Mouse (Mus musculus) embryonic facial prominence, embryonic 14.5 days (tissue): ENCODE measurements around the gene Tbc1d22a. TPM values are rescaled to one million over a fixed set of nuclear protein-coding genes. Genes with fewer than 3 reads are reported as not detected.
A peak's percentile ranks its signal among the peaks of the same experiment; 100 is the strongest.
"Not testable (repeated sequence)": the region's sequence is repeated elsewhere in the genome, so short reads cannot be mapped to it uniquely, and the experiment has no call there.

ENCODE experiments used
- ATAC-seq: fragments of 200-750 bp; cut with Nextera tagmentation; 2 replicates; pipeline ENCODE4 v1.8.0; 2017; ENCODE audit warnings: low read depth, moderate number of reproducible peaks, moderate TSS enrichment
- DNase-seq: peaks from one replicate; pipeline ENCODE4 v3.0.0-alpha.2; 2015; ENCODE audit warnings: low spot score
- H3K27ac ChIP-seq: fragments of 300-500 bp; sonication (generic); replicated peaks from 2 replicates; pipeline ENCODE4 v1.5.1; 2014; ENCODE audit warnings: low read depth, mild to moderate bottlenecking, low read length, moderate library complexity
- H3K27me3 ChIP-seq: fragments of 300-500 bp; sonication (generic); replicated peaks from 2 replicates; pipeline ENCODE4 v1.6.1; 2014; ENCODE audit warnings: low read length; ENCODE audit not compliant: control insufficient read depth, insufficient read depth
- H3K36me3 ChIP-seq: fragments of 300-500 bp; sonication (generic); 2 replicates; pipeline ENCODE4 v1.6.1; 2014; ENCODE audit warnings: low read length, mixed read lengths; ENCODE audit not compliant: control insufficient read depth, insufficient read depth
- H3K4me1 ChIP-seq: fragments of 300-500 bp; sonication (generic); 2 replicates; pipeline ENCODE4 v1.6.1; 2014; ENCODE audit warnings: antibody characterized with exemption, low read length; ENCODE audit not compliant: control insufficient read depth, insufficient read depth
- H3K4me2 ChIP-seq: fragments of 300-500 bp; sonication (generic); 2 replicates; pipeline ENCODE4 v1.6.1; 2014; ENCODE audit warnings: low read depth, mild to moderate bottlenecking, low read length, moderate library complexity, mixed read lengths
- H3K4me3 ChIP-seq: fragments of 300-500 bp; sonication (generic); 2 replicates; pipeline ENCODE4 v1.5.1; 2014; ENCODE audit warnings: low read depth, mild to moderate bottlenecking, low read length
- H3K9ac ChIP-seq: fragments of 300-500 bp; sonication (generic); 2 replicates; pipeline ENCODE4 v1.6.1; 2014; ENCODE audit warnings: low read depth, mild to moderate bottlenecking, low read length, moderate library complexity, mixed read lengths
- H3K9me3 ChIP-seq: fragments of 300-500 bp; sonication (generic); 2 replicates; pipeline ENCODE4 v1.6.1; 2016; ENCODE audit warnings: low read length; ENCODE audit not compliant: control insufficient read depth
- WGBS: fragments of 180-500 bp; shearing (Covaris S2); extraction: QIAGEN DNeasy Blood & Tissue Kit; methylation state at CpG from one replicate; pipeline ENCODE4 v1.1.7; 2014; 5-methylcytosine and 5-hydroxymethylcytosine counted together
- polyA plus RNA-seq: library from polyadenylated mRNA; unstranded; fragments of >200 nt; fragmentation: Nextera tagmentation; extraction: Ambion mirVana; gene quantifications from 2 replicates; pipeline ENCODE4 v1.2.1, GENCODE M21; 2014

Tbc1d22a gene
- polyA plus RNA-seq, 1 experiment from 2014 or later, result 8.1 TPM

DNA sequence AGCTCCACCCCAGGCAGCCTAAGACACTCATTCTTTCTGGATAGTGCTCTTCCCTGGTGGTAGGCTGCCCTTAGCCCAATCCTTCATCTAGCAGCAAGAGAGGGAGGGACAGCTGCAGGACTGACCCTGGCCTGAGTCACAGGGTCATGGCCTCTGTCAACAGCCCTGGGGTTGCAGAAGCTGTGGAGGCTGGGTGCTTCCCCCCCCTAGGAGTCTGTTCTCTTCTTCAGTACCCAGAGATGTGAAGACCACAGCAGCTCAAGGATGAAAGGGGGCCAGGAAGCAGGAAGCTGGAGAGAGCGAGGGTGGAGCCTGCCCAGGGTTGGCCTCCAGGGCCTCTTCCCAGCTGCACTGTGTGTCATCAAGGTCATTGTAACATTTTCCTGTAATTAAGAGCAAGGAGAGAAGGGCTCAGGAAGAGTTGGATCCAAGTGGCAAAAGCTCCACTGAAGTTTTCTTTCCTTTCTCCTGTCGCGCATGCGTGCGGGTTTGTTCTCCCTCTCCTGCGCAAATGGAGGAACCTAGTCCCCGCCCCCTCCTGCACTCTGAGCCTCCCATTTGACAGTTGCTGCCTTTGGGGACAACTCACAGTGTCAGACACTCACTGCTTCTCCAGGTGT lies 10.2 kb upstream of the Tbc1d22a start:
- Histone ChIP-seq H3K9ac (0 out of 2 replicates have a peak overlapping the region, but pooled peaks have one; percentile 25), H3K4me1 (peaks cover 4% of the 10 kb centered on the region; the same call in 1 of the 2 replicates), H3K4me2 (peak overlapping the region; percentile 28; the same call in 1 of the 2 replicates), H3K4me3 (no peak overlapping the region; the same call in 1 of the 2 replicates), H3K9me3 (no peaks in the 10 kb centered on the region), H3K36me3 (no peaks in the 10 kb centered on the region), H3K27ac (0 out of 2 replicates have a peak overlapping the region, but pooled peaks have one; percentile 15), H3K27me3 (no peaks in the 10 kb centered on the region)
- ATAC-seq (no peak), DNase-seq (peak; percentile 33)
- whole genome bisulfite sequencing, result 55% methylated on average over 6 of the region's 7 CpGs

- ATAC-seq, result no peak
- no peak overlapping the region for H3K4me3 ChIP-seq
- DNase-seq, result no peak
- peaks cover 4% of the 10 kb centered on the region; the same call in 1 of the 2 replicates for H3K4me1 ChIP-seq
- no peaks in the 10 kb centered on the region for H3K27me3 ChIP-seq
- no peaks in the 10 kb centered on the region for H3K9me3 ChIP-seq
- no peak overlapping the region for H3K27ac ChIP-seq
- H3K9ac ChIP-seq, result no peak overlapping the region
- 47% methylated on average over 2 of the region's 2 CpGs for WGBS
- no peak overlapping the region for H3K4me2 ChIP-seq
- H3K36me3 ChIP-seq, result no peaks in the 10 kb centered on the region
These were observed 9.0 kb upstream of the Tbc1d22a start for GRCm38 (mm10) chr15:86205300-86205699.

- H3K9ac ChIP-seq, result no peak overlapping the region
These were observed 7.9 kb upstream of the Tbc1d22a start for GRCm38 (mm10) chr15:86206385-86206784.

GRCm38 (mm10) chr15:86212193-86212592 lies 2.1 kb upstream of the Tbc1d22a start:
- DNase-seq, H3K4me2 ChIP-seq, H3K27ac ChIP-seq, ATAC-seq, H3K9me3 ChIP-seq, H3K4me3 ChIP-seq, H3K9ac ChIP-seq, H3K36me3 ChIP-seq, H3K27me3 ChIP-seq: not testable (repeated sequence)
- 97% methylated on average over 5 of the region's 5 CpGs for WGBS
- H3K4me1 ChIP-seq, result peaks cover 10% of the 10 kb centered on the region

More at GRCm38 (mm10) chr15:86206385-86206784, 7.9 kb upstream of the Tbc1d22a start:
- no peaks in the 10 kb centered on the region for H3K9me3 ChIP-seq
- no peak overlapping the region for H3K4me2 ChIP-seq
- DNase-seq (peak; percentile 20), ATAC-seq (no peak)
- H3K4me3 ChIP-seq, result no peak overlapping the region
- H3K27ac ChIP-seq, result no peak overlapping the region
- 77% methylated on average over 4 of the region's 4 CpGs for WGBS
- peaks cover 4% of the 10 kb centered on the region; the same call in 1 of the 2 replicates for H3K4me1 ChIP-seq
- no peaks in the 10 kb centered on the region for H3K36me3 ChIP-seq
- no peaks in the 10 kb centered on the region for H3K27me3 ChIP-seq

GRCm38 (mm10) chr15:86214549-86215201 lies 416 bp downstream of the Tbc1d22a start:
- H3K4me2 ChIP-seq, result peak overlapping the region; percentile 95
- WGBS, result 13% methylated on average over 23 of the region's 25 CpGs
- H3K36me3 ChIP-seq, result no peaks in the 10 kb centered on the region
- DNase-seq, result no peak
- no peak; the same call in none of the 2 replicates for ATAC-seq
- H3K27me3 ChIP-seq, result no peaks in the 10 kb centered on the region
- H3K27ac ChIP-seq, result peak overlapping the region; percentile 92; the same call in 1 of the 2 replicates
- H3K9me3 ChIP-seq, result no peaks in the 10 kb centered on the region
- H3K4me1 ChIP-seq, result peaks cover 10% of the 10 kb centered on the region
- peak overlapping the region; percentile 90 for H3K9ac ChIP-seq
- peak overlapping the region; percentile 83 for H3K4me3 ChIP-seq

GRCm38 (mm10) chr15:86216641-86217040 lies 2.4 kb downstream of the Tbc1d22a start:
- not testable (repeated sequence) for H3K27me3 ChIP-seq, H3K27ac ChIP-seq, ATAC-seq, H3K4me2 ChIP-seq, H3K4me3 ChIP-seq, DNase-seq, H3K9me3 ChIP-seq, H3K36me3 ChIP-seq, H3K9ac ChIP-seq
- WGBS, result 79% methylated on average over 9 of the region's 9 CpGs
- peaks cover 10% of the 10 kb centered on the region for H3K4me1 ChIP-seq

DNA sequence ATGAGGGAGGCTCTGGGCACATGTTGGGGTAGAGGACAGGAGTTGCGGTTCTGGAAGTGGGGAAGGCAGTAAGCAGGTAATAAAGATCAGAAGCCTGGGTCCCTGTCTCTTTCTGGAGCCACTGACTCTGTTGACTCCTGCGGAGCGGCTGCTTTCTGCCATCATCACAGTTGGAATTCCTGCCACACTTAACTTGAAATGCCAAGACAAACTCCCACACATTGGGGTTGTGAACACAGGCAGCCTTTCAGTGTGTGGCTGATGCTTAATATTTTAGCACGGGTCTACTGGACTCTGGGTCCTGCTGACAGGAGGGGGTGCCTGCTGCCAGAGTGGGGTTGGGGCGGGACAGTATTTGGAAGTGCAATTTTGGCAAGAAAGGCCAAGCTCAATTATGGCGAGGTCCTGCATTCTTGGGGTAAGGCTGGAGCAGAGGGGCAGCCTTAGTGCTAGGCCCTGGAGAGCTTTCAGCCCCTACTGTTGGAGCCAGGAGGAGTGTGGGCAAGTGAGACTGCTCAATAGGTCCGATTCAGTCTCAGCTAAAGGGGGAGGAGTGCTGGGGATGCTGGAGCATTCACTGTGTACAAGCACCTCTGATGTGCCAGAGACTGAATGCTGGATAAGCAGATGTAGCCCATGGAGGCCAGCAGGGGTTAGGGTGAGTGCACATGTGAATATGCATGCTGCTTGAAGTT lies 5.4 kb downstream of the Tbc1d22a start:
- no peak for DNase-seq
- Histone ChIP-seq H3K27me3 (no peaks in the 10 kb centered on the region), H3K9me3 (no peaks in the 10 kb centered on the region), H3K4me3 (no peak overlapping the region), H3K36me3 (no peaks in the 10 kb centered on the region), H3K27ac (no peak overlapping the region), H3K9ac (0 out of 2 replicates have a peak overlapping the region, but pooled peaks have one; percentile 11), H3K4me2 (no peak overlapping the region), H3K4me1 (peaks cover 4% of the 10 kb centered on the region; the same call in 1 of the 2 replicates)
- 81% methylated on average over 7 of the region's 7 CpGs for WGBS
- no peak for ATAC-seq

- no peak for ATAC-seq
- DNase-seq, result no peak
- Histone ChIP-seq H3K9ac (no peak overlapping the region), H3K4me1 (no peaks in the 10 kb centered on the region), H3K9me3 (no peaks in the 10 kb centered on the region), H3K36me3 (no peaks in the 10 kb centered on the region), H3K4me2 (no peak overlapping the region), H3K27ac (no peak overlapping the region), H3K4me3 (no peak overlapping the region), H3K27me3 (no peaks in the 10 kb centered on the region)
- 81% methylated on average over 5 of the region's 5 CpGs for WGBS
These were observed 6.0 kb downstream of the Tbc1d22a start for GRCm38 (mm10) chr15:86220229-86220630.
